Mouse (Mus musculus): ENCODE data around the gene Wdr44. TPM values are rescaled to one million over a fixed set of nuclear protein-coding genes. Genes with fewer than 3 reads are reported as not detected.
"Not testable (repeated sequence)": the region's sequence is repeated elsewhere in the genome, so short reads cannot be mapped to it uniquely, and the experiment has no call there.

Gene Wdr44
- total RNA-seq, 2 experiments from 2014 or later: 23.8 to 25.2 TPM

GRCm38 (mm10) chrX:23823398-23824023 is 130.7 kb downstream of the Wdr44 start:
- no peak for DNase-seq (ENCODE audit: extremely low spot score in 1 of 2, low spot score in 1 of 2)

- not testable (repeated sequence) for DNase-seq (ENCODE audit: extremely low spot score in 1 of 2, low spot score in 1 of 2)
Observed at GRCm38 (mm10) chrX:23833784-23834183, 140.9 kb downstream of the Wdr44 start.

GRCm38 (mm10) chrX:23840921-23841320 is 148.1 kb downstream of the Wdr44 start:
- no peak for DNase-seq (ENCODE audit: extremely low spot score in 1 of 2, low spot score in 1 of 2)

Other genes starting within 250 kb of the Wdr44 start
- not detected for gene Gm4907, start 189.5 kb downstream of the Wdr44 start, total RNA-seq (2021)